Mouse (Mus musculus) embryonic facial prominence, embryonic 13.5 days (tissue): ENCODE results near the gene Trmt61a. TPM values are rescaled to one million over a fixed set of nuclear protein-coding genes. Genes with fewer than 3 reads are reported as not detected.

Experiments
- ATAC-seq: fragments of 200-750 bp; cut with Nextera tagmentation; 2 replicates; pipeline ENCODE4 v1.8.0; 2017; ENCODE audit warnings: low read depth; ENCODE audit not compliant: insufficient number of reproducible peaks, insufficient read depth, low FRiP score, low TSS enrichment
- H3K27ac ChIP-seq: fragments of 300-500 bp; sonication (generic); 2 replicates; pipeline ENCODE4 v1.5.1; 2015; ENCODE audit warnings: moderate library complexity, mild to moderate bottlenecking, inconsistent platforms
- H3K27me3 ChIP-seq: fragments of 300-500 bp; sonication (generic); 2 replicates; pipeline ENCODE4 v1.6.1; 2015; ENCODE audit warnings: mild to moderate bottlenecking, inconsistent platforms
- H3K36me3 ChIP-seq: fragments of 300-500 bp; sonication (generic); 2 replicates; pipeline ENCODE4 v1.6.1; 2015; ENCODE audit warnings: mild to moderate bottlenecking, inconsistent platforms
- H3K4me1 ChIP-seq: fragments of 300-500 bp; sonication (generic); 2 replicates; pipeline ENCODE4 v1.6.1; 2015; ENCODE audit warnings: inconsistent platforms
- H3K4me2 ChIP-seq: fragments of 300-500 bp; sonication (generic); 2 replicates; pipeline ENCODE4 v1.6.1; 2015; ENCODE audit warnings: moderate library complexity, mild to moderate bottlenecking, inconsistent platforms
- H3K4me3 ChIP-seq: fragments of 300-500 bp; sonication (generic); 2 replicates; pipeline ENCODE4 v1.5.1; 2015; ENCODE audit warnings: mild to moderate bottlenecking, inconsistent platforms
- H3K9ac ChIP-seq: fragments of 300-500 bp; sonication (generic); 2 replicates; pipeline ENCODE4 v1.6.1; 2015; ENCODE audit warnings: mild to moderate bottlenecking, inconsistent platforms
- H3K9me3 ChIP-seq: fragments of 300-500 bp; sonication (generic); 2 replicates; pipeline ENCODE4 v1.6.1; 2016; ENCODE audit warnings: inconsistent platforms
- WGBS: fragments of 180-500 bp; shearing (Covaris S2); methylation state at CpG from one replicate; pipeline ENCODE4 v1.1.7; 2015; ENCODE audit warnings: mixed read lengths; 5-methylcytosine and 5-hydroxymethylcytosine counted together
- polyA plus RNA-seq: library from polyadenylated mRNA; unstranded; fragments of >200 nt; fragmentation: Nextera tagmentation; extraction: Ambion mirVana; gene quantifications from 2 replicates; pipeline ENCODE4 v1.2.1, GENCODE M21; 2015

Gene Trmt61a
- polyA plus RNA-seq, 1 experiment from 2014 or later: 13.7 TPM

GRCm38 (mm10) chr12:111665041-111665880, 12.6 kb upstream of the Trmt61a start:
- WGBS: 80% methylated on average over 13 of the region's 13 CpGs
- no peak overlapping the region for H3K4me3 ChIP-seq
- peaks cover 24% of the 10 kb centered on the region for H3K4me1 ChIP-seq
- no peaks in the 10 kb centered on the region for H3K9me3 ChIP-seq
- H3K9ac ChIP-seq: 0 out of 2 replicates have a peak overlapping the region, but pooled peaks have one; percentile 4
- peaks cover 13% of the 10 kb centered on the region for H3K27me3 ChIP-seq
- ATAC-seq: no peak
- peak overlapping the region; percentile 13; the same call in 1 of the 2 replicates for H3K27ac ChIP-seq
- peaks cover 20% of the 10 kb centered on the region for H3K36me3 ChIP-seq
- H3K4me2 ChIP-seq: no peak overlapping the region

GRCm38 (mm10) chr12:111666380-111666779, 11.5 kb upstream of the Trmt61a start:
- 73% methylated on average over 13 of the region's 13 CpGs for WGBS
- Histone ChIP-seq H3K4me1 (peaks cover 35% of the 10 kb centered on the region), H3K4me2 (no peak overlapping the region), H3K9ac (no peak overlapping the region), H3K4me3 (no peak overlapping the region), H3K36me3 (peaks cover 9% of the 10 kb centered on the region; the same call in 1 of the 2 replicates), H3K27ac (no peak overlapping the region), H3K9me3 (no peaks in the 10 kb centered on the region), H3K27me3 (peaks cover 24% of the 10 kb centered on the region)
- no peak for ATAC-seq

GRCm38 (mm10) chr12:111667421-111667820, 10.5 kb upstream of the Trmt61a start:
- Histone ChIP-seq H3K9ac (no peak overlapping the region; the same call in 1 of the 2 replicates), H3K4me3 (no peak overlapping the region), H3K27me3 (peaks cover 34% of the 10 kb centered on the region), H3K4me1 (peaks cover 46% of the 10 kb centered on the region), H3K4me2 (no peak overlapping the region), H3K27ac (no peak overlapping the region), H3K36me3 (peaks cover under 1% of the 10 kb centered on the region; the same call in 1 of the 2 replicates), H3K9me3 (no peaks in the 10 kb centered on the region)
- WGBS: 94% methylated on average over 5 of the region's 5 CpGs
- ATAC-seq: no peak

- H3K36me3 ChIP-seq: no peaks in the 10 kb centered on the region
- H3K27me3 ChIP-seq: peaks cover 45% of the 10 kb centered on the region
- peak overlapping the region; percentile 30 for H3K4me3 ChIP-seq
- H3K27ac ChIP-seq: peak overlapping the region; percentile 87
- peaks cover 49% of the 10 kb centered on the region for H3K4me1 ChIP-seq
- 0% methylated on average over 8 of the region's 8 CpGs for WGBS
- H3K4me2 ChIP-seq: peak overlapping the region; percentile 63
- peak; percentile 74 for ATAC-seq
- H3K9me3 ChIP-seq: no peaks in the 10 kb centered on the region
- H3K9ac ChIP-seq: peak overlapping the region; percentile 65
These were observed 9.4 kb upstream of the Trmt61a start for GRCm38 (mm10) chr12:111668457-111668912.

GRCm38 (mm10) chr12:111669000-111669788, 8.7 kb upstream of the Trmt61a start:
- Histone ChIP-seq H3K27ac (peak overlapping the region; percentile 87), H3K4me1 (peaks cover 43% of the 10 kb centered on the region), H3K27me3 (peaks cover 52% of the 10 kb centered on the region), H3K9me3 (no peaks in the 10 kb centered on the region), H3K4me3 (peak overlapping the region; percentile 30; the same call in 1 of the 2 replicates), H3K36me3 (no peaks in the 10 kb centered on the region), H3K4me2 (peak overlapping the region; percentile 63), H3K9ac (peak overlapping the region; percentile 65)
- WGBS: 74% methylated on average over 23 of the region's 23 CpGs
- ATAC-seq: no peak

GRCm38 (mm10) chr12:111669961-111670360, 7.9 kb upstream of the Trmt61a start:
- no peak overlapping the region for H3K27ac ChIP-seq

GRCm38 (mm10) chr12:111670371-111670971, 7.4 kb upstream of the Trmt61a start:
- no peak for ATAC-seq
- peaks cover 59% of the 10 kb centered on the region for H3K27me3 ChIP-seq

More at GRCm38 (mm10) chr12:111669961-111670360, 7.9 kb upstream of the Trmt61a start:
- H3K4me2 ChIP-seq: peak overlapping the region; percentile 98; the same call in 1 of the 2 replicates
- H3K9ac ChIP-seq: no peak overlapping the region
- no peaks in the 10 kb centered on the region for H3K9me3 ChIP-seq
- ATAC-seq: no peak
- H3K36me3 ChIP-seq: no peaks in the 10 kb centered on the region
- peaks cover 43% of the 10 kb centered on the region for H3K4me1 ChIP-seq
- peak overlapping the region; percentile 57; the same call in 1 of the 2 replicates for H3K4me3 ChIP-seq
- 66% methylated on average over 8 of the region's 8 CpGs for WGBS
- peaks cover 57% of the 10 kb centered on the region for H3K27me3 ChIP-seq

GRCm38 (mm10) chr12:111670976-111671375, 6.9 kb upstream of the Trmt61a start:
- H3K9ac ChIP-seq: peak overlapping the region; percentile 73
- H3K9me3 ChIP-seq: no peaks in the 10 kb centered on the region
- H3K4me1 ChIP-seq: peaks cover 36% of the 10 kb centered on the region
- no peaks in the 10 kb centered on the region for H3K36me3 ChIP-seq
- H3K27me3 ChIP-seq: peaks cover 59% of the 10 kb centered on the region
- ATAC-seq: no peak
- H3K4me3 ChIP-seq: peak overlapping the region; percentile 57
- H3K27ac ChIP-seq: no peak overlapping the region
- peak overlapping the region; percentile 98 for H3K4me2 ChIP-seq
- 1% methylated on average over 35 of the region's 35 CpGs for WGBS

More at GRCm38 (mm10) chr12:111670371-111670971, 7.4 kb upstream of the Trmt61a start:
- 9% methylated on average over 26 of the region's 29 CpGs for WGBS
- Histone ChIP-seq H3K4me3 (peak overlapping the region; percentile 57), H3K9ac (peak overlapping the region; percentile 73; the same call in 1 of the 2 replicates), H3K27ac (no peak overlapping the region), H3K9me3 (no peaks in the 10 kb centered on the region), H3K4me1 (peaks cover 41% of the 10 kb centered on the region), H3K36me3 (no peaks in the 10 kb centered on the region), H3K4me2 (peak overlapping the region; percentile 98)

- Histone ChIP-seq H3K27ac (no peak overlapping the region), H3K9ac (peak overlapping the region; percentile 73), H3K4me1 (peaks cover 36% of the 10 kb centered on the region), H3K4me2 (peak overlapping the region; percentile 98), H3K9me3 (no peaks in the 10 kb centered on the region), H3K36me3 (no peaks in the 10 kb centered on the region), H3K4me3 (peak overlapping the region; percentile 57), H3K27me3 (peaks cover 59% of the 10 kb centered on the region)
- under 1% methylated on average over 34 of the region's 34 CpGs for WGBS
- no peak for ATAC-seq
These were observed 6.4 kb upstream of the Trmt61a start for GRCm38 (mm10) chr12:111671431-111671902.

- Histone ChIP-seq H3K36me3 (no peaks in the 10 kb centered on the region), H3K4me1 (peaks cover 38% of the 10 kb centered on the region), H3K4me2 (peak within 1 kb of the TSS; percentile 98), H3K9me3 (no peaks in the 10 kb centered on the region), H3K9ac (peak within 1 kb of the TSS; percentile 73), H3K27ac (no peak within 1 kb of the TSS), H3K4me3 (peak within 1 kb of the TSS; percentile 57), H3K27me3 (peaks cover 59% of the 10 kb centered on the region)
- under 1% methylated on average over 31 of the region's 31 CpGs for WGBS
- peak; percentile 27; the same call in 1 of the 2 replicates for ATAC-seq
These were observed 5.7 kb upstream of the Trmt61a start, which contains the start of gene Ckb for GRCm38 (mm10) chr12:111672176-111672575. Gene Ckb, minus strand, starts transcription at chr12:111672338.
